In the genomic region with DNA sequence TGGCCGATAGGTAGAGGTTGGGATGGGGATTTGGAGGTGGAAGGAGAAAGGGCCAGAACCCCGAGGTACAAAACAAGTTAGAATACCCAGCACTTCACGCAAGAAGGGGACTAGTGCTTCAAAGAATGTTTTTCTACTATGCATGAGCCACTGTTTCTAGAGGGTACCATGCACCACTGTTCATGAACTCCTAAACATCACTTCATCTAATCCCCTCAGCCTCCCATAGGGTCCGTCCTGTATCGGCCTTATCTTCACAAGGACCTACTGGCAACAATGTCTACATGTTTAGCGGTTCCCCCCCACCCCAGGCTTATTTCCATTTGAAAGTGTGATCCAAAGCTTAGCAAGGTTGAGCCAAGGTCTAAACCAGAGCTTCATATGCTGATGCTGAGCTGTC, we compare ENCODE assay signal across 11 mouse cellular contexts.
DNase-seq lines count a peak whose midpoint lies in the region; ATAC-seq and TF ChIP-seq lines count a peak whose summit lies in the region.
"Had no signal": no experiment of that assay in that cellular context is flagged by ENCODE, and none has a peak within 500 bp of the region (broad histone marks: within the 10 kb centered on the region; RNA-seq: fewer than 3 reads in every experiment).

No protein-coding gene starts in this region.

- peak overlapping the region; percentile 69; the same call in 1 of the 2 replicates for H3K27ac ChIP-seq in forebrain, embryonic 10.5 days
- no peak overlapping the region for H3K27ac ChIP-seq in forebrain, postnatal 0 days (ENCODE audit: low read depth, low read length)
- H3K27ac ChIP-seq in lung, embryonic 16.5 days (ENCODE audit: low read length): 0 out of 2 replicates have a peak overlapping the region, but pooled peaks have one; percentile 7
- H3K27ac ChIP-seq in midbrain, embryonic 10.5 days (replicated peaks): peak overlapping the region; percentile 79
- H3K27ac ChIP-seq in stomach, embryonic 16.5 days (ENCODE audit: low read length): no peak overlapping the region
- H3K27ac ChIP-seq: intestine, embryonic 15.5 days; layer of hippocampus, adult 2 months had no signal

- TF ChIP-seq CTCF in forebrain, postnatal 0 days (IDR thresholded peaks at IDR 0.05; ENCODE audit: low read depth): no peak

- H3K4me1 ChIP-seq in forebrain, embryonic 10.5 days: peaks cover 16% of the 10 kb centered on the region
- H3K4me1 ChIP-seq in forebrain, postnatal 0 days (ENCODE audit: insufficient read depth): peaks cover 9% of the 10 kb centered on the region; the same call in 1 of the 2 replicates
- no peaks in the 10 kb centered on the region for H3K4me1 ChIP-seq in lung, embryonic 16.5 days (replicated peaks; ENCODE audit: control insufficient read depth, insufficient read depth, low read length)
- H3K4me1 ChIP-seq in midbrain, embryonic 10.5 days: peaks cover 20% of the 10 kb centered on the region
- H3K4me1 ChIP-seq in stomach, embryonic 16.5 days (ENCODE audit: control insufficient read depth, insufficient read depth, low read length): peaks cover 5% of the 10 kb centered on the region

- no peaks in the 10 kb centered on the region for H3K36me3 ChIP-seq in forebrain, embryonic 10.5 days (replicated peaks)
- no peaks in the 10 kb centered on the region for H3K36me3 ChIP-seq in forebrain, postnatal 0 days (ENCODE audit: insufficient read depth)
- H3K36me3 ChIP-seq in lung, embryonic 16.5 days (ENCODE audit: control insufficient read depth, insufficient read depth, low read length): no peaks in the 10 kb centered on the region
- H3K36me3 ChIP-seq in midbrain, embryonic 10.5 days: no peaks in the 10 kb centered on the region
- no peaks in the 10 kb centered on the region for H3K36me3 ChIP-seq in stomach, embryonic 16.5 days (ENCODE audit: control insufficient read depth, insufficient read depth, low read length)
- H3K36me3 ChIP-seq: intestine, embryonic 15.5 days had no signal

- WGBS in forebrain, embryonic 10.5 days: 72% methylated on average over 6 of the region's 6 CpGs
- 61% methylated on average over 6 of the region's 6 CpGs for WGBS in forebrain, postnatal 0 days
- 66% methylated on average over 6 of the region's 6 CpGs for WGBS in lung, embryonic 16.5 days
- WGBS in midbrain, embryonic 10.5 days: 63% methylated on average over 6 of the region's 6 CpGs
- WGBS in stomach, embryonic 16.5 days: 68% methylated on average over 6 of the region's 6 CpGs

- no peak overlapping the region for H3K4me2 ChIP-seq in forebrain, postnatal 0 days (ENCODE audit: low read depth)
- H3K4me2 ChIP-seq in lung, embryonic 16.5 days (ENCODE audit: low read depth, low read length): no peak overlapping the region
- no peak overlapping the region for H3K4me2 ChIP-seq in stomach, embryonic 16.5 days (ENCODE audit: low read depth, low read length)

- no peak overlapping the region for H3K4me3 ChIP-seq in forebrain, embryonic 10.5 days
- no peak overlapping the region for H3K4me3 ChIP-seq in forebrain, postnatal 0 days (ENCODE audit: low read depth, low read length)
- H3K4me3 ChIP-seq in lung, embryonic 16.5 days (ENCODE audit: low read length): no peak overlapping the region
- no peak overlapping the region for H3K4me3 ChIP-seq in midbrain, embryonic 10.5 days
- no peak overlapping the region for H3K4me3 ChIP-seq in stomach, embryonic 16.5 days (replicated peaks; ENCODE audit: low read length)
- H3K4me3 ChIP-seq: erythroblast, embryonic 14.5 days; intestine, embryonic 15.5 days had no signal

- H3K9ac ChIP-seq in forebrain, postnatal 0 days: no peak overlapping the region
- H3K9ac ChIP-seq in lung, embryonic 16.5 days (ENCODE audit: low read length): peak overlapping the region; percentile 37
- peak overlapping the region; percentile 6; the same call in 1 of the 2 replicates for H3K9ac ChIP-seq in stomach, embryonic 16.5 days (ENCODE audit: low read length)
- H3K9ac ChIP-seq: intestine, embryonic 15.5 days had no signal

- no peak for DNase-seq in forebrain, embryonic 10.5 days (ENCODE audit: extremely low spot score, low spot score)
- no peak for DNase-seq in forebrain, postnatal 0 days
- no peak for DNase-seq in lung, postnatal 25 days (ENCODE audit: low spot score)
- no peak for DNase-seq in midbrain, embryonic 10.5 days (ENCODE audit: low spot score)
- DNase-seq in thymus, adult 18-20 months: no peak
- no peak for DNase-seq in layer of hippocampus, adult 9-11 months

- no peaks in the 10 kb centered on the region for H3K27me3 ChIP-seq in forebrain, embryonic 10.5 days (ENCODE audit: poor library complexity, severe bottlenecking)
- no peaks in the 10 kb centered on the region for H3K27me3 ChIP-seq in forebrain, postnatal 0 days (ENCODE audit: insufficient read depth, low read length)
- H3K27me3 ChIP-seq in lung, embryonic 16.5 days (ENCODE audit: control insufficient read depth, insufficient read depth, low read depth, low read length): no peaks in the 10 kb centered on the region
- H3K27me3 ChIP-seq in midbrain, embryonic 10.5 days (ENCODE audit: low read depth, poor library complexity, severe bottlenecking): no peaks in the 10 kb centered on the region
- H3K27me3 ChIP-seq in stomach, embryonic 16.5 days (ENCODE audit: control insufficient read depth, insufficient read depth, low read length): no peaks in the 10 kb centered on the region
- H3K27me3 ChIP-seq: intestine, embryonic 15.5 days had no signal

- no peaks in the 10 kb centered on the region for H3K9me3 ChIP-seq in forebrain, embryonic 10.5 days
- H3K9me3 ChIP-seq in forebrain, postnatal 0 days (ENCODE audit: low read length): no peaks in the 10 kb centered on the region
- no peaks in the 10 kb centered on the region for H3K9me3 ChIP-seq in lung, embryonic 16.5 days (ENCODE audit: control insufficient read depth, low read length)
- no peaks in the 10 kb centered on the region for H3K9me3 ChIP-seq in midbrain, embryonic 10.5 days (replicated peaks)
- H3K9me3 ChIP-seq in stomach, embryonic 16.5 days (replicated peaks; ENCODE audit: control insufficient read depth, low read length): no peaks in the 10 kb centered on the region
- H3K9me3 ChIP-seq: intestine, embryonic 15.5 days had no signal

- no peak for ATAC-seq in forebrain, postnatal 0 days
- ATAC-seq in lung, embryonic 16.5 days (ENCODE audit: low read depth): no peak
- ATAC-seq in stomach, embryonic 16.5 days (ENCODE audit: insufficient read depth, low FRiP score): no peak; the same call in 1 of the 2 replicates

Comparison
In these comparisons a context has a peak if more than half of its experiments do, and no peak if none do; other contexts are left out.
1. H3K27ac ChIP-seq: peak in forebrain, embryonic 10.5 days (single experiment), lung, embryonic 16.5 days (single experiment) and midbrain, embryonic 10.5 days (single experiment); none in forebrain, postnatal 0 days (single experiment) and stomach, embryonic 16.5 days (single experiment).